Mouse (Mus musculus) hindbrain, embryonic 10.5 days (tissue): ENCODE data around the gene Adh6a. TPM values are rescaled to one million over a fixed set of nuclear protein-coding genes. Genes with fewer than 3 reads are reported as not detected.

Experiments
- polyA plus RNA-seq: library from polyadenylated mRNA; unstranded; fragments of >200 nt; fragmentation: Nextera tagmentation; extraction: Ambion mirVana; gene quantifications from 2 replicates; pipeline ENCODE4 v1.2.1, GENCODE M21; 2016

Gene Adh6a
- polyA plus RNA-seq, 1 experiment from 2014 or later, result not detected

Other genes with a start within 250 kb of the Adh6a start
- gene 1110002E22Rik, start 248.2 kb upstream of the Adh6a start, polyA plus RNA-seq, result 0.04 and 0.18 TPM in 2 replicates
- not detected in 2 replicates for gene Gm5105, start 245.9 kb upstream of the Adh6a start, polyA plus RNA-seq
- gene Trmt10a, start 169.8 kb upstream of the Adh6a start, polyA plus RNA-seq, result 12.5 and 15.1 TPM in 2 replicates
- gene Mttp, start 168.3 kb upstream of the Adh6a start, polyA plus RNA-seq, result 9.2 and 9.9 TPM in 2 replicates
- gene 4930579F01Rik, start 119.5 kb upstream of the Adh6a start, polyA plus RNA-seq, result not detected in 2 replicates
- 0.07 and 0.36 TPM in 2 replicates for gene Adh7, start 95.5 kb upstream of the Adh6a start, polyA plus RNA-seq
- 0.30 and 0.34 TPM in 2 replicates for gene Adh1, start 52.3 kb upstream of the Adh6a start, polyA plus RNA-seq
- 0.52 and 0.78 TPM in 2 replicates for gene Adh6b, start 28.5 kb downstream of the Adh6a start, polyA plus RNA-seq
- not detected in 2 replicates for gene Adh4, start 102.2 kb downstream of the Adh6a start, polyA plus RNA-seq
- 255 and 261 TPM in 2 replicates for gene Adh5, start 129.8 kb downstream of the Adh6a start, polyA plus RNA-seq
- 51.3 and 53.8 TPM in 2 replicates for gene Metap1, start 176.2 kb downstream of the Adh6a start, polyA plus RNA-seq
- gene Eif4e, start 212.9 kb downstream of the Adh6a start, polyA plus RNA-seq, result 370 and 465 TPM in 2 replicates